Mouse (Mus musculus) heart, adult 2 months (tissue): Measurements from ENCODE around the gene Spats2. TPM values are rescaled to one million over a fixed set of nuclear protein-coding genes. Genes with fewer than 3 reads are reported as not detected.

Source experiments
- DNase-seq, 2 experiments: peaks; one replicate each; pipeline ENCODE4 v3.0.0; 2021
- H3K27ac ChIP-seq: fragments of 200-600 bp; 2 replicates; pipeline ENCODE4 v1.8.1; 2022
- H3K27me3 ChIP-seq: fragments of 200-500 bp; 2 replicates; pipeline ENCODE4 v1.6.1; 2012; ENCODE audit warnings: mild to moderate bottlenecking, low read length, inconsistent platforms, mixed read lengths; ENCODE audit not compliant: control insufficient read depth, insufficient read depth
- H3K36me3 ChIP-seq: fragments of 200-500 bp; 2 replicates; pipeline ENCODE4 v1.6.1; 2012; ENCODE audit warnings: low read length, inconsistent platforms; ENCODE audit not compliant: control insufficient read depth, insufficient read depth
- H3K4me1 ChIP-seq: fragments of 200-500 bp; 2 replicates; pipeline ENCODE4 v1.6.1; 2011; ENCODE audit warnings: low read length; ENCODE audit not compliant: control insufficient read depth, insufficient read depth
- H3K4me3 ChIP-seq: fragments of 200-600 bp; 2 replicates; pipeline ENCODE4 v1.8.1; 2022
- H3K79me2 ChIP-seq: fragments of 200-500 bp; replicated peaks from 2 replicates; pipeline ENCODE4 v1.6.1; 2012; ENCODE audit warnings: mild to moderate bottlenecking, inconsistent platforms, low read length, moderate library complexity, mixed read lengths; ENCODE audit not compliant: control insufficient read depth, insufficient read depth
- H3K9ac ChIP-seq: fragments of 200-500 bp; 2 replicates; pipeline ENCODE4 v1.6.1; 2012; ENCODE audit warnings: low read depth, mild to moderate bottlenecking, control low read depth, inconsistent platforms, low read length, mixed read lengths
- CTCF ChIP-seq: fragments of 200-600 bp; IDR thresholded peaks from 2 replicates; pipeline ENCODE4 v1.8.1; 2022; ENCODE audit warnings: antibody characterized with exemption, mild to moderate bottlenecking, moderate library complexity
- EP300 ChIP-seq: fragments of 200-500 bp; IDR thresholded peaks from 2 replicates; pipeline ENCODE4 v1.6.1; 2011; ENCODE audit warnings: low read depth, low read length, control low read depth; ENCODE audit not compliant: insufficient read depth
- POLR2A ChIP-seq: fragments of 200-500 bp; IDR thresholded peaks from 2 replicates; pipeline ENCODE4 v1.6.1; 2011; ENCODE audit warnings: mild to moderate bottlenecking, low read depth, low read length, control low read depth; ENCODE audit not compliant: insufficient read depth
- WGBS: fragments of 180-500 bp; shearing (Covaris S2); methylation state at CpG from one replicate; pipeline ENCODE4 v1.1.7; 2018; 5-methylcytosine and 5-hydroxymethylcytosine counted together
- intact Hi-C: fragments of 180-260 bp; cut with DNase I; formaldehyde crosslinking; loops from one replicate; pipeline ENCODE4 v1.15.1; 2025
- polyA plus RNA-seq: library from polyadenylated mRNA; depleted of rRNA; stranded (reverse); fragments of >200 nt; gene quantifications from 2 replicates; pipeline ENCODE4 v1.2.3, GENCODE M21; 2012
- total RNA-seq, 2 experiments: library from RNA; stranded (reverse); gene quantifications; 2 replicates each; pipeline ENCODE4 v1.2.3; 2021

The Spats2 gene
- total and polyA plus RNA-seq, 3 experiments: 5.3 to 6.7 (median 6.6) TPM

- H3K36me3 ChIP-seq: no peaks in the 10 kb centered on the region
- no peak overlapping the region for H3K9ac ChIP-seq
- peaks cover 3% of the 10 kb centered on the region for H3K4me1 ChIP-seq
- DNase-seq: no peak
- no peak overlapping the region for H3K4me3 ChIP-seq
- H3K27ac ChIP-seq: no peak overlapping the region
- no peak for TF ChIP-seq EP300
- TF ChIP-seq CTCF: no peak
- no peak for TF ChIP-seq POLR2A
- H3K79me2 ChIP-seq: no peaks in the 10 kb centered on the region
- intact Hi-C loops: loop anchor here (2.0 kb wide), 1 partner anchor 49 kb away; no protein-coding TSS in a partner anchor
- H3K27me3 ChIP-seq: peaks cover 14% of the 10 kb centered on the region
- 58% methylated on average over 3 of the region's 3 CpGs for WGBS
Measured at GRCm38 (mm10) chr15:99099984-99100383, 25.7 kb upstream of the Spats2 start.

- Histone ChIP-seq H3K79me2 (no peaks in the 10 kb centered on the region), H3K9ac (no peak overlapping the region), H3K36me3 (no peaks in the 10 kb centered on the region), H3K4me3 (no peak overlapping the region), H3K4me1 (no peaks in the 10 kb centered on the region), H3K27ac (no peak overlapping the region), H3K27me3 (no peaks in the 10 kb centered on the region)
- WGBS: 50% methylated on average over 7 of the region's 7 CpGs
- TF ChIP-seq POLR2A (no peak), EP300 (no peak), CTCF (no peak)
- intact Hi-C loops: no loop called here
- DNase-seq: no peak
Measured at GRCm38 (mm10) chr15:99105238-99105637, 20.5 kb upstream of the Spats2 start.

- TF ChIP-seq EP300 (no peak), POLR2A (no peak), CTCF (no peak)
- no peak overlapping the region for H3K9ac ChIP-seq
- intact Hi-C loops: no loop called here
- H3K36me3 ChIP-seq: no peaks in the 10 kb centered on the region
- WGBS: 67% methylated on average over 3 of the region's 3 CpGs
- H3K27me3 ChIP-seq: no peaks in the 10 kb centered on the region
- H3K27ac ChIP-seq: no peak overlapping the region
- H3K79me2 ChIP-seq: no peaks in the 10 kb centered on the region
- H3K4me3 ChIP-seq: no peak overlapping the region
- DNase-seq: no peak
- no peaks in the 10 kb centered on the region for H3K4me1 ChIP-seq
Measured at GRCm38 (mm10) chr15:99107866-99108265, 17.9 kb upstream of the Spats2 start.

GRCm38 (mm10) chr15:99111139-99111538, 14.6 kb upstream of the Spats2 start:
- intact Hi-C loops: no loop called here
- H3K27me3 ChIP-seq: no peaks in the 10 kb centered on the region
- no peak overlapping the region for H3K27ac ChIP-seq
- no peaks in the 10 kb centered on the region for H3K79me2 ChIP-seq
- H3K9ac ChIP-seq: no peak overlapping the region
- H3K4me3 ChIP-seq: no peak overlapping the region
- H3K4me1 ChIP-seq: no peaks in the 10 kb centered on the region
- no peak for TF ChIP-seq POLR2A
- no peak for TF ChIP-seq EP300
- TF ChIP-seq CTCF: no peak
- 80% methylated on average over 3 of the region's 3 CpGs for WGBS
- no peaks in the 10 kb centered on the region for H3K36me3 ChIP-seq
- no peak for DNase-seq

GRCm38 (mm10) chr15:99111809-99112208, 13.9 kb upstream of the Spats2 start:
- no peak overlapping the region for H3K4me3 ChIP-seq
- DNase-seq: no peak
- H3K79me2 ChIP-seq: no peaks in the 10 kb centered on the region
- 59% methylated on average over 4 of the region's 4 CpGs for WGBS
- intact Hi-C loops: no loop called here
- H3K27me3 ChIP-seq: no peaks in the 10 kb centered on the region
- TF ChIP-seq POLR2A: no peak
- no peak for TF ChIP-seq EP300
- TF ChIP-seq CTCF: no peak
- H3K4me1 ChIP-seq: no peaks in the 10 kb centered on the region
- no peak overlapping the region for H3K9ac ChIP-seq
- H3K27ac ChIP-seq: no peak overlapping the region
- no peaks in the 10 kb centered on the region for H3K36me3 ChIP-seq

GRCm38 (mm10) chr15:99112843-99113395, 12.8 kb upstream of the Spats2 start:
- TF ChIP-seq EP300 (no peak), POLR2A (no peak)
- intact Hi-C loops: no loop called here
- no peak overlapping the region for H3K4me3 ChIP-seq
- H3K27ac ChIP-seq: no peak overlapping the region
- no peaks in the 10 kb centered on the region for H3K36me3 ChIP-seq
- no peaks in the 10 kb centered on the region for H3K27me3 ChIP-seq
- 72% methylated on average over 11 of the region's 11 CpGs for WGBS
- no peaks in the 10 kb centered on the region for H3K79me2 ChIP-seq
- DNase-seq: no peak
- H3K4me1 ChIP-seq: no peaks in the 10 kb centered on the region
- H3K9ac ChIP-seq: no peak overlapping the region
